28 mouse cellular contexts compared by ENCODE assay signal in the genomic region with DNA sequence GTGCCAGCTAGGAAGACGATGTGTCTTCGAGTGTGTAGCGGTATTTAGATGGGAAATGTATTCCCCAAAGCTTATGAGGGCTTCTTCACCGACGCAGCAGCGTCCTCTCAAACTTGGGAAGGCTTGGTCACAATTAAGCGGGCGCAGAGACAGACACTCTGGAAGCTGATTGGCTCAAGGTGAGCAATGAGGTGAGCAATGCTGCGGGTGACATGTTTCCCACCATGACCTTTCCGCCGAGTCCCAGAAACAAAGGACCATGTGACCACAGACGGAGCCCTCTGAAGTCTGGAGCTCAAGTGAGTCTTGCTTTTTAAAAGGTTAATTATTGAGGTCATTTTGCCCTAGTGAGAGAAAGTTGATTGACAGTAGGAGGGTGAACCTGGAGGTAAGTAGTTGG.
DNase-seq lines count a peak whose midpoint lies in the region; ATAC-seq and TF ChIP-seq lines count a peak whose summit lies in the region.
"Had no signal": no experiment of that assay in that cellular context is flagged by ENCODE, and none has a peak within 500 bp of the region (broad histone marks: within the 10 kb centered on the region; RNA-seq: fewer than 3 reads in every experiment).

No protein-coding gene starts in this region.

- no peak for ATAC-seq in hindbrain, embryonic 13.5 days (ENCODE audit: low FRiP score)
- ATAC-seq: forebrain, embryonic 15.5 days had no signal

- H3K4me1 ChIP-seq in hindbrain, embryonic 10.5 days (replicated peaks) = peaks cover 6% of the 10 kb centered on the region; the same call in 1 of the 2 replicates
- no peaks in the 10 kb centered on the region for H3K4me1 ChIP-seq in hindbrain, embryonic 13.5 days (replicated peaks)
- peaks cover 0 to 2% of the 10 kb centered on the region in 2 experiments; a peak in 1 of 4 replicates for H3K4me1 ChIP-seq in ES-E14 (ENCODE audit: control insufficient read depth in 2 of 2, insufficient read depth in 2 of 2, low read length in 2 of 2, poor library complexity in 1 of 2)
- H3K4me1 ChIP-seq: forebrain, embryonic 15.5 days; heart, embryonic 12.5 days; hindbrain, embryonic 12.5 days; liver, embryonic 13.5 days had no signal

- H3K4me3 ChIP-seq in hindbrain, embryonic 10.5 days = no peak overlapping the region
- no peak overlapping the region for H3K4me3 ChIP-seq in hindbrain, embryonic 13.5 days
- peak overlapping the region; percentile 7 to 26; a peak in 1 of 4 replicates for H3K4me3 ChIP-seq in ES-E14 (ENCODE audit: insufficient read depth in 1 of 2, low read depth in 1 of 2, low read length in 2 of 2, poor library complexity in 1 of 2, severe bottlenecking in 1 of 2)
- H3K4me3 ChIP-seq: forebrain, embryonic 15.5 days; heart, adult 2 months; heart, embryonic 12.5 days; hindbrain, embryonic 12.5 days; layer of hippocampus, adult 2 months; liver, embryonic 13.5 days had no signal

- in situ Hi-C loops in ES-E14 (cut with MboI; ENCODE audit: low sequenced_read_pairs in 2 of 2, unreplicated experiment in 2 of 2) = no loop called here

- 60% methylated on average over 12 of the region's 12 CpGs for whole genome bisulfite sequencing in hindbrain, embryonic 10.5 days
- WGBS in hindbrain, embryonic 13.5 days = 74% methylated on average over 12 of the region's 12 CpGs

- no peaks in the 10 kb centered on the region for H3K27me3 ChIP-seq in hindbrain, embryonic 10.5 days (ENCODE audit: insufficient read depth, poor library complexity, severe bottlenecking)
- H3K27me3 ChIP-seq in hindbrain, embryonic 13.5 days = no peaks in the 10 kb centered on the region
- H3K27me3 ChIP-seq: forebrain, embryonic 15.5 days; heart, embryonic 12.5 days; hindbrain, embryonic 12.5 days; liver, embryonic 13.5 days had no signal

- intact Hi-C loops in heart, postnatal 36 days (cut with DNase I) = no loop called here

- DNase-seq in hindbrain, embryonic 10.5 days (ENCODE audit: low spot score) = peak; percentile 14
- no peak for DNase-seq in ES-E14 (ENCODE audit: low read depth, low spot score)
- peak; percentile 30 for DNase-seq in embryo, embryonic 11 days
- DNase-seq in mesoderm, embryonic 11.5 days (ENCODE audit: low read depth, low spot score) = peak; percentile 6
- DNase-seq in heart, postnatal 36 days = no peak
- DNase-seq in adrenal gland, postnatal 36 days = no peak
- DNase-seq in adrenal gland, postnatal 4 days (ENCODE audit: low spot score in 2 of 2) = no peak
- DNase-seq: adrenal gland, postnatal 25 days; cerebellum, adult 2 months; cerebellum, postnatal 14 days; heart, adult 2 months; kidney, adult 11 months; kidney, postnatal 36 days; liver, embryonic 13.5 days; lung, adult 2 months; lung, postnatal 10 days; midbrain, embryonic 14.5 days; right cerebral cortex, adult 18-20 months; spleen, adult 18-20 months; thymus, adult 18-20 months; thymus, postnatal 25 days had no signal

- H3K36me3 ChIP-seq in hindbrain, embryonic 10.5 days = no peaks in the 10 kb centered on the region
- H3K36me3 ChIP-seq in hindbrain, embryonic 13.5 days = no peaks in the 10 kb centered on the region
- no peaks in the 10 kb centered on the region for H3K36me3 ChIP-seq in ES-E14 (ENCODE audit: control insufficient read depth, insufficient read depth, low read length, poor library complexity, severe bottlenecking)
- H3K36me3 ChIP-seq: forebrain, embryonic 15.5 days; heart, embryonic 12.5 days; hindbrain, embryonic 12.5 days; liver, embryonic 13.5 days had no signal

- H3K4me2 ChIP-seq in hindbrain, embryonic 13.5 days = no peak overlapping the region
- H3K4me2 ChIP-seq: forebrain, embryonic 15.5 days; heart, embryonic 12.5 days; hindbrain, embryonic 12.5 days; liver, embryonic 13.5 days had no signal

- no peaks in the 10 kb centered on the region for H3K9me3 ChIP-seq in hindbrain, embryonic 10.5 days
- H3K9me3 ChIP-seq in hindbrain, embryonic 13.5 days = no peaks in the 10 kb centered on the region
- no peaks in the 10 kb centered on the region for H3K9me3 ChIP-seq in ES-E14 (ENCODE audit: control insufficient read depth, insufficient read depth, low read depth, low read length)
- H3K9me3 ChIP-seq: forebrain, embryonic 15.5 days; heart, embryonic 12.5 days; hindbrain, embryonic 12.5 days; liver, embryonic 13.5 days had no signal

- no peak overlapping the region for H3K27ac ChIP-seq in hindbrain, embryonic 10.5 days
- no peak overlapping the region for H3K27ac ChIP-seq in hindbrain, embryonic 13.5 days
- H3K27ac ChIP-seq in ES-E14 (ENCODE audit: insufficient read depth, low read depth, low read length, poor library complexity, severe bottlenecking) = no peak overlapping the region
- H3K27ac ChIP-seq: forebrain, embryonic 15.5 days; heart, adult 2 months; hindbrain, embryonic 12.5 days; layer of hippocampus, adult 2 months; liver, embryonic 13.5 days; macrophage; stomach, postnatal 0 days had no signal

- H3K9ac ChIP-seq in hindbrain, embryonic 13.5 days = no peak overlapping the region
- H3K9ac ChIP-seq in ES-E14 (ENCODE audit: insufficient read depth, low read depth, low read length, poor library complexity, severe bottlenecking) = no peak overlapping the region
- H3K9ac ChIP-seq: forebrain, embryonic 15.5 days; heart, embryonic 12.5 days; hindbrain, embryonic 12.5 days; liver, embryonic 13.5 days had no signal

TF ChIP-seq in ES-E14, 5 proteins besides CTCF, POLR2A, EP300 and RAD21:
- TF ChIP-seq ZC3H11A (IDR thresholded peaks at IDR 0.05; ENCODE audit: borderline replicate concordance, low read depth, low read length) (no peak), ZNF384 (IDR thresholded peaks at IDR 0.05; ENCODE audit: low read depth, low read length) (no peak), MAFK (IDR thresholded peaks at IDR 0.05; ENCODE audit: insufficient read depth, low read depth, low read length) (no peak), CHD2 (IDR thresholded peaks at IDR 0.05; ENCODE audit: low read depth, low read length) (no peak), HCFC1 (IDR thresholded peaks at IDR 0.05; ENCODE audit: borderline replicate concordance, insufficient read depth, low read length) (no peak)

Comparison
In these comparisons a context has a peak if more than half of its experiments do, and no peak if none do; other contexts are left out.
1. DNase-seq: peak in hindbrain, embryonic 10.5 days (single experiment), embryo, embryonic 11 days (single experiment) and mesoderm, embryonic 11.5 days (single experiment); none in ES-E14 (single experiment), heart, postnatal 36 days (0 of 2), adrenal gland, postnatal 36 days (0 of 2) and adrenal gland, postnatal 4 days (0 of 2).
2. H3K4me3 ChIP-seq: peak in ES-E14 (2 of 2); none in hindbrain, embryonic 10.5 days (single experiment) and hindbrain, embryonic 13.5 days (single experiment).